Mouse (Mus musculus) embryonic facial prominence, embryonic 10.5 days (tissue): ENCODE measurements around the gene S1pr3. TPM values are rescaled to one million over a fixed set of nuclear protein-coding genes. Genes with fewer than 3 reads are reported as not detected.

Experiments
- polyA plus RNA-seq: library from polyadenylated mRNA; unstranded; fragments of >200 nt; fragmentation: Nextera tagmentation; extraction: Ambion mirVana; gene quantifications from 2 replicates; pipeline ENCODE4 v1.2.1, GENCODE M21; 2016

S1pr3 gene
- polyA plus RNA-seq, 1 experiment from 2014 or later, result 67.6 TPM

Other genes with a start within 250 kb of the S1pr3 start
- 0.33 and 0.67 TPM in 2 replicates for gene Nxnl2, start 237.6 kb upstream of the S1pr3 start, polyA plus RNA-seq
- 0.92 and 0.94 TPM in 2 replicates for gene Shc3, start 160.8 kb downstream of the S1pr3 start, polyA plus RNA-seq
- gene Cks2, start 236.6 kb downstream of the S1pr3 start, polyA plus RNA-seq, result 384 and 402 TPM in 2 replicates
- 25.2 and 25.9 TPM in 2 replicates for gene Secisbp2, start 243.1 kb downstream of the S1pr3 start, polyA plus RNA-seq